8 mouse cellular contexts compared by ENCODE assay signal in the genomic region with DNA sequence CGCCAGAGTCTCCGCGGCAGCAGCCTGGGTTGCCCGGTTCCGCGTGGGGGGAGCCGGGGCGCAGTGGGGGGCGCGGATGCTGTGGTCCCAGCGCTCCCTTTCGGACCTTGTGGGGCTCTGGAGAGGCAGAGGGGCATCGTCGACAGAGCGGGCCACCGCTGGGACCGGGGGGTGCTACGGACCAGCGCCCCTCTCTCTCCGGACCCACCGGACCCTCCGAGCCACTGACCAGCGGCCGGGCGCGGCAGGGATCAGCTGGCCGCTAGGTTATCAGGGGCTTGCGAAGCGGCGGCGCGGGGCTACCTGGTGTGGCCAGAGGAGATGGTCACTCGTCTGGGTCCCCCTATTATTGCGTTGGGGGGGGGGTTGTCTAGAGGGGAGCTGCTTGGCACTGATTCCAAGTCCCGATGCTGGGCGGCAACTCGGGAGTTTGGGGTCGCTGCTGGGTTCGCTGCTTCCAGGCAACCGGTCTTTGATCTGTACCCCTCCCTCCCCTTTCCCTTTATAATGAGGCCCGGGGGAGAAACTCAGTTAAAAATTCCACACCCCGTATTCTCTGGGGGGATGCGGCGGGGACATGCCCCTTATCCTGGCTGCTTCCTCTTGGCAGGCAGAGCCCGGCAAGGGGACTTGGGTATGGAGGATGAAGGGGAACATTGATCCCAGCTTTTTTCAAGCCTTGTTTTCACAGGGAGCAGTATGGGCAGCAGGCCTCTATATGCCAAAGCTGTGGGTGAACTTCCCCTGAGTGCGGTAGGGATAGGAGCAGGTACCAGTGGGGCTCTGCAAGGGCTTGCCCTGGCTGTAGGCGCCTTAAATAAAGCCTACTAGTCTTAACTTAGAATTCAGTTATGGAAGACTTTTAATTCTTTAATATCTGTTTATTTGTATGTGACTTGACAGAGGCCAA. TPM values are rescaled to one million over a fixed set of nuclear protein-coding genes. Genes with fewer than 3 reads are reported as not detected.
DNase-seq lines count a peak whose midpoint lies in the region; ATAC-seq and TF ChIP-seq lines count a peak whose summit lies in the region.

No protein-coding gene starts in this region.

- H3K4me3 ChIP-seq in hindbrain, embryonic 12.5 days = peak overlapping the region; percentile 78
- peak overlapping the region in 1 of 2 experiments; percentile 19; a peak in 2 of 4 replicates for H3K4me3 ChIP-seq in liver, embryonic 14.5 days (ENCODE audit: insufficient read depth in 1 of 2, low read depth in 2 of 2, low read length in 2 of 2)

- H3K27ac ChIP-seq in hindbrain, embryonic 12.5 days = peak overlapping the region; percentile 89
- H3K27ac ChIP-seq in liver, embryonic 14.5 days = no peak overlapping the region

- no peaks in the 10 kb centered on the region; the same call in 1 of the 2 replicates for H3K9me3 ChIP-seq in hindbrain, embryonic 12.5 days (replicated peaks)
- H3K9me3 ChIP-seq in liver, embryonic 14.5 days (ENCODE audit: control insufficient read depth, low read length) = no peaks in the 10 kb centered on the region

- peak overlapping the region; percentile 55 for H3K4me2 ChIP-seq in hindbrain, embryonic 12.5 days (replicated peaks)
- H3K4me2 ChIP-seq in liver, embryonic 14.5 days (ENCODE audit: low read depth) = peak overlapping the region; percentile 34

- WGBS in hindbrain, embryonic 12.5 days = 1% methylated on average over 47 of the region's 47 CpGs
- WGBS in liver, embryonic 14.5 days (ENCODE audit: insufficient replicate concordance) = 5% methylated on average over 37 of the region's 47 CpGs

- TF ChIP-seq EP300 in liver, embryonic 14.5 days (IDR thresholded peaks at IDR 0.05; ENCODE audit: low read depth) = no peak

- no peaks in the 10 kb centered on the region for H3K36me3 ChIP-seq in hindbrain, embryonic 12.5 days
- no peaks in the 10 kb centered on the region for H3K36me3 ChIP-seq in liver, embryonic 14.5 days (replicated peaks; ENCODE audit: control insufficient read depth, insufficient read depth, low read depth)

- H3K27me3 ChIP-seq in hindbrain, embryonic 12.5 days = peaks cover 6% of the 10 kb centered on the region; the same call in 1 of the 2 replicates
- H3K27me3 ChIP-seq in liver, embryonic 14.5 days (ENCODE audit: control insufficient read depth, insufficient read depth, low read length) = peaks cover 27% of the 10 kb centered on the region

- DNase-seq in left cerebral cortex, adult 18-20 months (ENCODE audit: low spot score in 2 of 2) = peak; percentile 4 to 26
- DNase-seq in left cerebral cortex, adult 11 months (ENCODE audit: low spot score) = no peak
- peak; percentile 38 for DNase-seq in embryo, embryonic 10.5 days (ENCODE audit: low spot score)
- no peak for DNase-seq in liver, embryonic 14.5 days (ENCODE audit: low read depth in 3 of 3, low spot score in 3 of 3)
- peak; percentile 42 for DNase-seq in testis, postnatal 10 days (ENCODE audit: low spot score)
- DNase-seq in thymus, adult 18-20 months = no peak

- peaks cover 39% of the 10 kb centered on the region for H3K4me1 ChIP-seq in hindbrain, embryonic 12.5 days
- H3K4me1 ChIP-seq in liver, embryonic 14.5 days (replicated peaks; ENCODE audit: control insufficient read depth in 2 of 2, insufficient read depth in 2 of 2, low read length in 1 of 2) = no peaks in the 10 kb centered on the region

- H3K9ac ChIP-seq in hindbrain, embryonic 12.5 days = peak overlapping the region; percentile 89
- no peak overlapping the region for H3K9ac ChIP-seq in liver, embryonic 14.5 days (replicated peaks)

- peak; percentile 29; the same call in 1 of the 2 replicates for ATAC-seq in hindbrain, embryonic 12.5 days (ENCODE audit: low FRiP score)
- ATAC-seq in liver, embryonic 14.5 days (ENCODE audit: insufficient read depth) = no peak
- ATAC-seq in megakaryocyte progenitor cell, adult 5-6 weeks (replicated peaks; ENCODE audit: poor library complexity) = no peak

- no peak for TF ChIP-seq CTCF in liver, embryonic 14.5 days (IDR thresholded peaks at IDR 0.05; ENCODE audit: low read depth)

RNA-seq across cellular contexts. Expression of a gene that starts 1.0 kb away (rescaled TPM):
- total RNA-seq in left cerebral cortex, adult 18-20 months (2021) = 100 to 1,000 TPM; 228 to 245 TPM
- polyA plus RNA-seq in hindbrain, embryonic 12.5 days (2016; fragmentation: Nextera tagmentation; extraction: Ambion mirVana) = 112 and 119 TPM in 2 replicates
- 0.02 and 0.41 TPM in 2 replicates for polyA plus RNA-seq in liver, embryonic 14.5 days (2012; rRNA removed)
- polyA plus RNA-seq in liver, embryonic 14.5 days (2014; fragmentation: Nextera tagmentation; extraction: Ambion mirVana) = not detected in 2 replicates
- total RNA-seq in megakaryocyte progenitor cell, adult 5-6 weeks (2015) = not detected in 2 replicates
- not detected in 2 replicates for total RNA-seq in megakaryocyte progenitor cell, adult 5-6 weeks (2017)

Comparison
In these comparisons a context has a peak if more than half of its experiments do, and no peak if none do; other contexts are left out.
1. DNase-seq: peak in left cerebral cortex, adult 18-20 months (2 of 2), embryo, embryonic 10.5 days (single experiment) and testis, postnatal 10 days (single experiment); none in left cerebral cortex, adult 11 months (single experiment), liver, embryonic 14.5 days (0 of 3) and thymus, adult 18-20 months (0 of 2).
2. RNA of a gene that starts 1.0 kb away (total RNA-seq): 228 to 245 TPM in left cerebral cortex, adult 18-20 months; not detected in megakaryocyte progenitor cell, adult 5-6 weeks; every median in the first group is over 100 times any median in the second.